Mouse (Mus musculus) midbrain, embryonic 14.5 days (tissue): ENCODE results near the gene Tceanc. TPM values are rescaled to one million over a fixed set of nuclear protein-coding genes. Genes with fewer than 3 reads are reported as not detected.
A peak's percentile ranks its signal among the peaks of the same experiment; 100 is the strongest.

Source experiments
- ATAC-seq: fragments of 200-750 bp; cut with Nextera tagmentation; 2 replicates; pipeline ENCODE4 v1.8.0; 2017; ENCODE audit warnings: moderate number of reproducible peaks, moderate library complexity; ENCODE audit not compliant: low FRiP score, low TSS enrichment
- DNase-seq: peaks from one replicate; pipeline ENCODE4 v3.0.0-alpha.2; 2015
- H3K27ac ChIP-seq: fragments of 300-500 bp; sonication (generic); replicated peaks from 2 replicates; pipeline ENCODE4 v1.5.1; 2014; ENCODE audit warnings: mild to moderate bottlenecking, low read depth, low read length, moderate library complexity
- H3K27me3 ChIP-seq: fragments of 300-500 bp; sonication (generic); 2 replicates; pipeline ENCODE4 v1.6.1; 2014; ENCODE audit warnings: low read length, control low read depth, mixed read lengths; ENCODE audit not compliant: control insufficient read depth, insufficient read depth
- H3K36me3 ChIP-seq: fragments of 300-500 bp; sonication (generic); 2 replicates; pipeline ENCODE4 v1.6.1; 2014; ENCODE audit warnings: low read length, control low read depth; ENCODE audit not compliant: control insufficient read depth, insufficient read depth
- H3K4me1 ChIP-seq: fragments of 300-500 bp; sonication (generic); 2 replicates; pipeline ENCODE4 v1.6.1; 2014; ENCODE audit warnings: mild to moderate bottlenecking, antibody characterized with exemption, low read length, control low read depth; ENCODE audit not compliant: control insufficient read depth, insufficient read depth
- H3K4me2 ChIP-seq: fragments of 300-500 bp; sonication (generic); 2 replicates; pipeline ENCODE4 v1.6.1; 2014; ENCODE audit warnings: mild to moderate bottlenecking, low read length, moderate library complexity
- H3K4me3 ChIP-seq: fragments of 300-500 bp; sonication (generic); replicated peaks from 2 replicates; pipeline ENCODE4 v1.5.1; 2014; ENCODE audit warnings: low read depth, low read length
- H3K9ac ChIP-seq: fragments of 300-500 bp; sonication (generic); replicated peaks from 2 replicates; pipeline ENCODE4 v1.6.1; 2014; ENCODE audit warnings: mild to moderate bottlenecking, low read length, moderate library complexity
- H3K9me3 ChIP-seq: fragments of 300-500 bp; sonication (generic); 2 replicates; pipeline ENCODE4 v1.6.1; 2016; ENCODE audit warnings: low read length, control low read depth, mixed read lengths; ENCODE audit not compliant: control insufficient read depth
- WGBS: fragments of 180-500 bp; shearing (Covaris S2); extraction: QIAGEN DNeasy Blood & Tissue Kit; methylation state at CpG from one replicate; pipeline ENCODE4 v1.1.7; 2014; 5-methylcytosine and 5-hydroxymethylcytosine counted together
- polyA plus RNA-seq: library from polyadenylated mRNA; unstranded; fragments of >200 nt; fragmentation: Nextera tagmentation; extraction: Ambion mirVana; gene quantifications from 2 replicates; pipeline ENCODE4 v1.2.1, GENCODE M21; 2014

Tceanc gene
- polyA plus RNA-seq, 1 experiment from 2014 or later = 9.1 TPM

- ATAC-seq (peak; percentile 99), DNase-seq (peak; percentile 96)
- H3K4me3 ChIP-seq = peak overlapping the region; percentile 52
- peak overlapping the region; percentile 55 for H3K4me2 ChIP-seq
- peak overlapping the region; percentile 98 for H3K27ac ChIP-seq
- no peaks in the 10 kb centered on the region for H3K36me3 ChIP-seq
- WGBS = 23% methylated on average over 64 of the region's 65 CpGs
- peaks cover 7% of the 10 kb centered on the region; the same call in 1 of the 2 replicates for H3K4me1 ChIP-seq
- H3K27me3 ChIP-seq = no peaks in the 10 kb centered on the region
- H3K9me3 ChIP-seq = no peaks in the 10 kb centered on the region
- peak overlapping the region; percentile 74 for H3K9ac ChIP-seq
Measured at GRCm38 (mm10) chrX:166509761-166510738, 8.3 kb downstream of the Tceanc start.

GRCm38 (mm10) chrX:166504421-166504820 is 13.9 kb downstream of the Tceanc start:
- DNase-seq = no peak
- Histone ChIP-seq H3K36me3 (no peaks in the 10 kb centered on the region), H3K27me3 (no peaks in the 10 kb centered on the region), H3K9me3 (no peaks in the 10 kb centered on the region), H3K4me1 (peaks cover 5% of the 10 kb centered on the region; the same call in 1 of the 2 replicates), H3K9ac (no peak overlapping the region), H3K27ac (no peak overlapping the region), H3K4me3 (no peak overlapping the region), H3K4me2 (no peak overlapping the region)
- WGBS = 55% methylated on average over 2 of the region's 2 CpGs
- no peak for ATAC-seq

GRCm38 (mm10) chrX:166499496-166500190 is 18.7 kb downstream of the Tceanc start:
- H3K27me3 ChIP-seq = no peaks in the 10 kb centered on the region
- 74% methylated on average over 1 of the region's 1 CpGs for WGBS

GRCm38 (mm10) chrX:166497771-166498170 is 20.6 kb downstream of the Tceanc start:
- H3K4me2 ChIP-seq = no peak overlapping the region
- H3K9me3 ChIP-seq = no peaks in the 10 kb centered on the region
- 53% methylated on average over 4 of the region's 4 CpGs for WGBS
- ATAC-seq = no peak
- no peak overlapping the region for H3K9ac ChIP-seq
- no peaks in the 10 kb centered on the region for H3K36me3 ChIP-seq
- DNase-seq = peak; percentile 10
- H3K27me3 ChIP-seq = no peaks in the 10 kb centered on the region
- no peak overlapping the region for H3K4me3 ChIP-seq
- no peaks in the 10 kb centered on the region for H3K4me1 ChIP-seq
- H3K27ac ChIP-seq = no peak overlapping the region

More at GRCm38 (mm10) chrX:166499496-166500190, 18.7 kb downstream of the Tceanc start:
- Histone ChIP-seq H3K4me2 (no peak overlapping the region), H3K4me1 (no peaks in the 10 kb centered on the region), H3K27ac (no peak overlapping the region), H3K9me3 (no peaks in the 10 kb centered on the region), H3K4me3 (no peak overlapping the region), H3K36me3 (no peaks in the 10 kb centered on the region), H3K9ac (no peak overlapping the region)
- DNase-seq (no peak), ATAC-seq (no peak)

- no peak for DNase-seq
- no peak overlapping the region for H3K9ac ChIP-seq
Measured at GRCm38 (mm10) chrX:166495052-166495451, 23.3 kb downstream of the Tceanc start.

GRCm38 (mm10) chrX:166479365-166479983 is 38.9 kb downstream of the Tceanc start, which contains the start of gene Rab9:
Gene Rab9, minus strand, starts transcription at chrX:166479867.
- DNase-seq = peak; percentile 93
- H3K4me3 ChIP-seq = peak within 1 kb of the TSS; percentile 57
- no peaks in the 10 kb centered on the region; the same call in 1 of the 2 replicates for H3K36me3 ChIP-seq
- 18% methylated on average over 41 of the region's 41 CpGs for WGBS
- peaks cover 7% of the 10 kb centered on the region for H3K4me1 ChIP-seq
- H3K4me2 ChIP-seq = peak within 1 kb of the TSS; percentile 59
- no peaks in the 10 kb centered on the region for H3K9me3 ChIP-seq
- H3K9ac ChIP-seq = peak within 1 kb of the TSS; percentile 68
- H3K27ac ChIP-seq = peak within 1 kb of the TSS; percentile 70
- no peaks in the 10 kb centered on the region for H3K27me3 ChIP-seq
- ATAC-seq = peak; percentile 99

More at GRCm38 (mm10) chrX:166495052-166495451, 23.3 kb downstream of the Tceanc start:
- Histone ChIP-seq H3K27me3 (no peaks in the 10 kb centered on the region), H3K4me1 (no peaks in the 10 kb centered on the region), H3K4me2 (no peak overlapping the region), H3K27ac (no peak overlapping the region), H3K4me3 (no peak overlapping the region), H3K9me3 (no peaks in the 10 kb centered on the region), H3K36me3 (no peaks in the 10 kb centered on the region)
- 97% methylated on average over 2 of the region's 2 CpGs for WGBS
- ATAC-seq = no peak

GRCm38 (mm10) chrX:166478631-166479364 is 39.6 kb downstream of the Tceanc start:
- peak; percentile 41; the same call in 1 of the 2 replicates for ATAC-seq
- Histone ChIP-seq H3K27ac (peak overlapping the region; percentile 70), H3K9ac (peak overlapping the region; percentile 68), H3K4me1 (peaks cover 7% of the 10 kb centered on the region), H3K4me3 (peak overlapping the region; percentile 57), H3K27me3 (no peaks in the 10 kb centered on the region), H3K4me2 (peak overlapping the region; percentile 59), H3K36me3 (no peaks in the 10 kb centered on the region; the same call in 1 of the 2 replicates), H3K9me3 (no peaks in the 10 kb centered on the region)
- no peak for DNase-seq
- 21% methylated on average over 28 of the region's 28 CpGs for WGBS

- Histone ChIP-seq H3K27me3 (no peaks in the 10 kb centered on the region), H3K4me3 (no peak overlapping the region), H3K27ac (no peak overlapping the region), H3K36me3 (no peaks in the 10 kb centered on the region; the same call in 1 of the 2 replicates), H3K9me3 (no peaks in the 10 kb centered on the region), H3K4me2 (peak overlapping the region; percentile 59), H3K4me1 (peaks cover 7% of the 10 kb centered on the region), H3K9ac (no peak overlapping the region)
- ATAC-seq (no peak), DNase-seq (no peak)
- WGBS = 77% methylated on average over 6 of the region's 6 CpGs
Measured at GRCm38 (mm10) chrX:166477393-166477792, 41.0 kb downstream of the Tceanc start.
